Mouse (Mus musculus) regulatory T cell (primary cell): ENCODE results near the gene Gm7347.
"Not testable (repeated sequence)": the region's sequence is repeated elsewhere in the genome, so short reads cannot be mapped to it uniquely, and the experiment has no call there.

Experiments used
- in situ Hi-C: fragments of 300-600 bp; cut with MboI, MseI; formaldehyde crosslinking; loops from one replicate; pipeline ENCODE4 v1.15.1; 2025; ENCODE audit warnings: high pct_unique_total_duplicates

The Gm7347 gene

GRCm38 (mm10) chr5:26058481-26058880 is at the start of gene Gm7347:
Gene Gm7347 (minus strand): TSS chr5:26058581.
- in situ Hi-C loops = not testable (repeated sequence)

GRCm38 (mm10) chr5:26105262-26105661 is 46.9 kb upstream of the Gm7347 start, which contains the start of gene 5031410I06Rik:
Gene 5031410I06Rik (minus strand): TSS chr5:26105362.
- in situ Hi-C loops = not testable (repeated sequence)

GRCm38 (mm10) chr5:26089191-26089590 is 30.8 kb upstream of the Gm7347 start, which contains the start of gene Gm10471:
Gene Gm10471 (minus strand): TSS chr5:26089291.
- in situ Hi-C loops = loop anchor here (5.0 kb wide), 2 partner anchors 52 to 87 kb away; partner anchors contain the start of genes Gm1979 and Speer4a

GRCm38 (mm10) chr5:26079023-26079422 is 20.6 kb upstream of the Gm7347 start:
- in situ Hi-C loops = not testable (repeated sequence)

- in situ Hi-C loops = no loop called here
These were observed 12.3 kb upstream of the Gm7347 start for GRCm38 (mm10) chr5:26070716-26071115.

GRCm38 (mm10) chr5:26039458-26039857 is 18.9 kb downstream of the Gm7347 start, which contains the start of gene Speer4a:
Gene Speer4a (minus strand): TSS chr5:26039558.
- in situ Hi-C loops = loop anchor here (5.0 kb wide), 1 partner anchor 48 kb away; the partner anchor contains the start of gene Gm10471

- in situ Hi-C loops = not testable (repeated sequence)
These were observed 35.6 kb downstream of the Gm7347 start, which contains the start of gene Gm5862 for GRCm38 (mm10) chr5:26022816-26023215. Gene Gm5862 (minus strand): TSS chr5:26022916.

- in situ Hi-C loops = loop anchor here (5.0 kb wide), 1 partner anchor 50 kb away; no protein-coding TSS in a partner anchor
These were observed 50.7 kb downstream of the Gm7347 start for GRCm38 (mm10) chr5:26007697-26008096.

GRCm38 (mm10) chr5:26006937-26007695 is 51.3 kb downstream of the Gm7347 start:
- in situ Hi-C loops = loop anchor here (5.0 kb wide), 1 partner anchor 50 kb away; no protein-coding TSS in a partner anchor

- in situ Hi-C loops = loop anchor here (5.0 kb wide), 2 partner anchors 47 to 83 kb away; partner anchors contain the start of gene Gm10471
These were observed 53.7 kb downstream of the Gm7347 start, which contains the start of gene Gm1979 for GRCm38 (mm10) chr5:26004698-26005097. Gene Gm1979 (minus strand): TSS chr5:26004798.
